9 mouse cellular contexts compared by ENCODE assay signal in the genomic region with DNA sequence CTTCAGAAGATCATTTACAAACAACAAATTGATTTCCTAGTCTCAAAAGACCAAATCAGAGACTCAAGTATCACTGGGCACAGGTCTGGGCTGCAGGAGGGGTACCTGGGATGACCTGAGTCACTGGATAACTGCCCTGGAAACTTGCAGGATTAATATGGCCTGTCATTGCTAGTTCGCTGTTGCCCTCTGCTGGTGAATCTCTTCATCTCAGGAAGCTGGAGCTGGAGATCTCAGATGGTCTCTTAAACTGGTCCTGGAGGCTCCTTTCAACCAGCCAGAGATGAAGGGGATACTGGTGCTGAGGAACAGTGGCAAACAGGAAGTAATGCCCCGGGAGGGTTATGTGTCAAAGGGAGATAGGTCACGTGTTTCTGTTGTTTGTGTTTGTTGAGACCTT.
DNase-seq lines count a peak whose midpoint lies in the region; ATAC-seq and TF ChIP-seq lines count a peak whose summit lies in the region.
"Had no signal": no experiment of that assay in that cellular context is flagged by ENCODE, and none has a peak within 500 bp of the region (broad histone marks: within the 10 kb centered on the region; RNA-seq: fewer than 3 reads in every experiment).

No protein-coding gene starts in this region.

- H3K27ac ChIP-seq in heart, adult 2 months, result no peak overlapping the region
- no peak overlapping the region for H3K27ac ChIP-seq in heart, embryonic 11.5 days (ENCODE audit: low read depth, low read length)
- no peak overlapping the region for H3K27ac ChIP-seq in midbrain, postnatal 0 days (ENCODE audit: low read depth, low read length)

- TF ChIP-seq EP300 in heart, adult 2 months (IDR thresholded peaks at IDR 0.05; ENCODE audit: insufficient read depth, low read depth, low read length), result no peak

- H3K79me2 ChIP-seq in heart, adult 2 months (replicated peaks; ENCODE audit: control insufficient read depth, insufficient read depth, low read length), result no peaks in the 10 kb centered on the region

- H3K4me1 ChIP-seq in heart, adult 2 months (ENCODE audit: control insufficient read depth, insufficient read depth, low read length), result no peaks in the 10 kb centered on the region
- H3K4me1 ChIP-seq in heart, embryonic 11.5 days (ENCODE audit: control insufficient read depth, insufficient read depth, low read length), result no peaks in the 10 kb centered on the region
- H3K4me1 ChIP-seq in midbrain, postnatal 0 days (ENCODE audit: insufficient read depth, low read length), result no peaks in the 10 kb centered on the region
- H3K4me1 ChIP-seq: megakaryocyte, embryonic 14.5 days had no signal

- under 1% methylated on average over 3 of the region's 3 CpGs for WGBS in heart, adult 2 months
- 4% methylated on average over 3 of the region's 3 CpGs for WGBS in heart, embryonic 11.5 days (ENCODE audit: insufficient replicate concordance)
- WGBS in midbrain, postnatal 0 days, result 9% methylated on average over 3 of the region's 3 CpGs

- TF ChIP-seq CTCF in heart, adult 2 months (IDR thresholded peaks at IDR 0.05), result peak; percentile 78
- peak; percentile 88 for TF ChIP-seq CTCF in midbrain, postnatal 0 days (IDR thresholded peaks at IDR 0.05)

- H3K4me2 ChIP-seq in heart, embryonic 11.5 days, result no peak overlapping the region
- H3K4me2 ChIP-seq in midbrain, postnatal 0 days (ENCODE audit: low read depth, low read length, poor library complexity, severe bottlenecking), result no peak overlapping the region

- intact Hi-C loops in heart, adult 2 months (cut with DNase I), result loop anchor here (5.0 kb wide), 1 partner anchor 277 kb away; no protein-coding TSS in a partner anchor
- intact Hi-C loops in left cerebral cortex, postnatal 25 days (cut with DNase I), result loop anchor here (1.0 to 5.0 kb wide), 3 partner anchors 85 to 1365 kb away; no protein-coding TSS in a partner anchor

- H3K4me3 ChIP-seq in heart, adult 2 months, result no peak overlapping the region
- no peak overlapping the region for H3K4me3 ChIP-seq in heart, embryonic 11.5 days (ENCODE audit: low read depth, low read length)
- no peak overlapping the region for H3K4me3 ChIP-seq in midbrain, postnatal 0 days (ENCODE audit: low read depth, low read length)
- H3K4me3 ChIP-seq: megakaryocyte, embryonic 14.5 days had no signal

- H3K36me3 ChIP-seq in heart, adult 2 months (ENCODE audit: control insufficient read depth, insufficient read depth, low read length), result no peaks in the 10 kb centered on the region
- H3K36me3 ChIP-seq in heart, embryonic 11.5 days (ENCODE audit: control insufficient read depth, insufficient read depth, low read length), result no peaks in the 10 kb centered on the region
- H3K36me3 ChIP-seq in midbrain, postnatal 0 days (ENCODE audit: insufficient read depth, low read length), result no peaks in the 10 kb centered on the region

- no peak overlapping the region for H3K9ac ChIP-seq in heart, adult 2 months (ENCODE audit: low read depth, low read length)
- H3K9ac ChIP-seq in heart, embryonic 11.5 days (ENCODE audit: low read depth, low read length), result no peak overlapping the region
- no peak overlapping the region for H3K9ac ChIP-seq in midbrain, postnatal 0 days (replicated peaks; ENCODE audit: low read length, poor library complexity, severe bottlenecking)

- H3K27me3 ChIP-seq in heart, adult 2 months (ENCODE audit: control insufficient read depth, insufficient read depth, low read length), result no peaks in the 10 kb centered on the region
- H3K27me3 ChIP-seq in heart, embryonic 11.5 days (ENCODE audit: control insufficient read depth, insufficient read depth, low read length), result no peaks in the 10 kb centered on the region
- no peaks in the 10 kb centered on the region for H3K27me3 ChIP-seq in midbrain, postnatal 0 days (ENCODE audit: insufficient read depth, low read length)
- H3K27me3 ChIP-seq: megakaryocyte, embryonic 14.5 days had no signal

- no peak for TF ChIP-seq POLR2A in heart, adult 2 months (IDR thresholded peaks at IDR 0.05; ENCODE audit: insufficient read depth, low read depth, low read length)

- DNase-seq in heart, adult 2 months, result peak; percentile 42
- DNase-seq in cerebellum, postnatal 10 days, result peak; percentile 84 to 90
- DNase-seq in frontal cortex, postnatal 25 days (ENCODE audit: low spot score in 2 of 2), result peak; percentile 65 to 69
- peak; percentile 61 for DNase-seq in kidney, adult 18-20 months
- peak; percentile 78 to 82 for DNase-seq in left cerebral cortex, postnatal 25 days (ENCODE audit: low spot score in 2 of 2)
- DNase-seq in midbrain, postnatal 0 days (ENCODE audit: low spot score), result peak; percentile 80
- peak; percentile 80 for DNase-seq in testis, postnatal 10 days (ENCODE audit: low spot score)

- no peak for ATAC-seq in heart, embryonic 11.5 days (replicated peaks; ENCODE audit: insufficient number of reproducible peaks, low FRiP score, low TSS enrichment)
- no peak for ATAC-seq in midbrain, postnatal 0 days (ENCODE audit: low FRiP score)

- no peaks in the 10 kb centered on the region for H3K9me3 ChIP-seq in heart, embryonic 11.5 days (replicated peaks; ENCODE audit: control insufficient read depth, low read length)
- no peaks in the 10 kb centered on the region for H3K9me3 ChIP-seq in midbrain, postnatal 0 days (ENCODE audit: low read length)
- H3K9me3 ChIP-seq: megakaryocyte, embryonic 14.5 days had no signal
